Mouse (Mus musculus) mature B cell (primary cell): ENCODE data around the gene Apbb2.

Source experiments
- in situ Hi-C: fragments of 300-500 bp; cut with MboI; formaldehyde crosslinking; loops from 2 replicates; pipeline ENCODE4 v1.14.3; 2019

The Apbb2 gene

GRCm38 (mm10) chr5:66417289-66417688 lies 201.3 kb downstream of the Apbb2 start:
- in situ Hi-C loops = no loop called here

GRCm38 (mm10) chr5:66415700-66416543 lies 202.7 kb downstream of the Apbb2 start:
- in situ Hi-C loops = no loop called here

- in situ Hi-C loops = no loop called here
Observed at GRCm38 (mm10) chr5:66415033-66415697, 203.4 kb downstream of the Apbb2 start.

GRCm38 (mm10) chr5:66413402-66413801 lies 205.2 kb downstream of the Apbb2 start:
- in situ Hi-C loops = no loop called here

- in situ Hi-C loops = no loop called here
Observed at GRCm38 (mm10) chr5:66412821-66413220, 205.8 kb downstream of the Apbb2 start.

- in situ Hi-C loops = no loop called here
Observed at GRCm38 (mm10) chr5:66408546-66408945, 210.0 kb downstream of the Apbb2 start.

GRCm38 (mm10) chr5:66407948-66408347 lies 210.6 kb downstream of the Apbb2 start:
- in situ Hi-C loops = no loop called here

- in situ Hi-C loops = no loop called here
Observed at GRCm38 (mm10) chr5:66406431-66406830, 212.2 kb downstream of the Apbb2 start.

GRCm38 (mm10) chr5:66405731-66406399 lies 212.7 kb downstream of the Apbb2 start:
- in situ Hi-C loops = no loop called here

- in situ Hi-C loops = no loop called here
Observed at GRCm38 (mm10) chr5:66405305-66405704, 213.3 kb downstream of the Apbb2 start.

GRCm38 (mm10) chr5:66400563-66400962 lies 218.0 kb downstream of the Apbb2 start:
- in situ Hi-C loops = no loop called here

- in situ Hi-C loops = no loop called here
Observed at GRCm38 (mm10) chr5:66399264-66399620, 219.3 kb downstream of the Apbb2 start.

GRCm38 (mm10) chr5:66398530-66399263 lies 219.9 kb downstream of the Apbb2 start:
- in situ Hi-C loops = no loop called here

- in situ Hi-C loops = no loop called here
Observed at GRCm38 (mm10) chr5:66393767-66394446, 224.7 kb downstream of the Apbb2 start.

GRCm38 (mm10) chr5:66392861-66393529 lies 225.6 kb downstream of the Apbb2 start:
- in situ Hi-C loops = no loop called here

- in situ Hi-C loops = no loop called here
Observed at GRCm38 (mm10) chr5:66391771-66392170, 226.8 kb downstream of the Apbb2 start.

GRCm38 (mm10) chr5:66391299-66391698 lies 227.3 kb downstream of the Apbb2 start:
- in situ Hi-C loops = no loop called here

GRCm38 (mm10) chr5:66390567-66390966 lies 228.0 kb downstream of the Apbb2 start:
- in situ Hi-C loops = no loop called here

GRCm38 (mm10) chr5:66387481-66387880 lies 231.1 kb downstream of the Apbb2 start:
- in situ Hi-C loops = no loop called here

- in situ Hi-C loops = no loop called here
Observed at GRCm38 (mm10) chr5:66385636-66386035, 232.9 kb downstream of the Apbb2 start.
